Mouse (Mus musculus): Measurements from ENCODE around the gene Klk1b1.

- TF ChIP-seq ZNF384 (IDR thresholded peaks at IDR 0.05; ENCODE audit: low read depth, low read length) (no peak), CTCF (conservative IDR thresholded peaks at IDR 0.05 in 1 of 2, IDR thresholded peaks at IDR 0.05 in 1 of 2; ENCODE audit: low read depth in 2 of 2, low read length in 2 of 2) (no peak), POLR2A (IDR thresholded peaks at IDR 0.05; ENCODE audit: low read depth, low read length) (no peak)
Observed at GRCm38 (mm10) chr7:43933440-43933839, 33.1 kb upstream of the Klk1b1 start, which contains the start of gene Klk15.

Data from CH12.LX (cell line).